Mouse (Mus musculus): ENCODE data around the gene Epha3. TPM values are rescaled to one million over a fixed set of nuclear protein-coding genes. Genes with fewer than 3 reads are reported as not detected.

Gene Epha3
- polyA plus RNA-seq, 1 experiment from 2014 or later: 36.3 TPM

GRCm38 (mm10) chr16:63761177-63761576, 102.8 kb downstream of the Epha3 start:
- 85% methylated on average over 4 of the region's 4 CpGs for WGBS
- H3K36me3 ChIP-seq (ENCODE audit: control insufficient read depth, insufficient read depth, low read length): no peaks in the 10 kb centered on the region

GRCm38 (mm10) chr16:63760112-63760511, 103.9 kb downstream of the Epha3 start:
- no peak overlapping the region for H3K27ac ChIP-seq (ENCODE audit: low read length)
- H3K9me3 ChIP-seq (ENCODE audit: control insufficient read depth, low read length): no peaks in the 10 kb centered on the region
- H3K4me3 ChIP-seq (ENCODE audit: low read length): no peak overlapping the region
- no peak overlapping the region for H3K4me2 ChIP-seq (ENCODE audit: low read depth, low read length)
- ATAC-seq (ENCODE audit: low read depth): no peak
- no peaks in the 10 kb centered on the region for H3K36me3 ChIP-seq (ENCODE audit: control insufficient read depth, insufficient read depth, low read length)
- H3K27me3 ChIP-seq (ENCODE audit: control insufficient read depth, insufficient read depth, low read depth, low read length): no peaks in the 10 kb centered on the region
- H3K9ac ChIP-seq (ENCODE audit: low read length): no peak overlapping the region
- 37% methylated on average over 2 of the region's 2 CpGs for WGBS
- no peaks in the 10 kb centered on the region for H3K4me1 ChIP-seq (replicated peaks; ENCODE audit: control insufficient read depth, insufficient read depth, low read length)

More at GRCm38 (mm10) chr16:63761177-63761576, 102.8 kb downstream of the Epha3 start:
- Histone ChIP-seq H3K9ac (ENCODE audit: low read length) (no peak overlapping the region), H3K27ac (ENCODE audit: low read length) (no peak overlapping the region), H3K4me3 (ENCODE audit: low read length) (no peak overlapping the region), H3K27me3 (ENCODE audit: control insufficient read depth, insufficient read depth, low read depth, low read length) (no peaks in the 10 kb centered on the region), H3K4me2 (ENCODE audit: low read depth, low read length) (no peak overlapping the region), H3K9me3 (ENCODE audit: control insufficient read depth, low read length) (no peaks in the 10 kb centered on the region), H3K4me1 (replicated peaks; ENCODE audit: control insufficient read depth, insufficient read depth, low read length) (no peaks in the 10 kb centered on the region)
- no peak for ATAC-seq (ENCODE audit: low read depth)

- H3K27me3 ChIP-seq (ENCODE audit: control insufficient read depth, insufficient read depth, low read depth, low read length): no peaks in the 10 kb centered on the region
- H3K9me3 ChIP-seq (ENCODE audit: control insufficient read depth, low read length): no peaks in the 10 kb centered on the region
- no peak overlapping the region for H3K9ac ChIP-seq (ENCODE audit: low read length)
- no peak for ATAC-seq (ENCODE audit: low read depth)
- H3K4me2 ChIP-seq (ENCODE audit: low read depth, low read length): no peak overlapping the region
- WGBS: 20% methylated on average over 3 of the region's 3 CpGs
- H3K4me3 ChIP-seq (ENCODE audit: low read length): no peak overlapping the region
- no peaks in the 10 kb centered on the region for H3K36me3 ChIP-seq (ENCODE audit: control insufficient read depth, insufficient read depth, low read length)
- no peak overlapping the region for H3K27ac ChIP-seq (ENCODE audit: low read length)
- H3K4me1 ChIP-seq (replicated peaks; ENCODE audit: control insufficient read depth, insufficient read depth, low read length): no peaks in the 10 kb centered on the region
These were observed 110.9 kb downstream of the Epha3 start for GRCm38 (mm10) chr16:63753052-63753451.

GRCm38 (mm10) chr16:63747817-63748216, 116.2 kb downstream of the Epha3 start:
- 60% methylated on average over 2 of the region's 2 CpGs for WGBS
- ATAC-seq (ENCODE audit: low read depth): no peak
- Histone ChIP-seq H3K4me1 (replicated peaks; ENCODE audit: control insufficient read depth, insufficient read depth, low read length) (no peaks in the 10 kb centered on the region), H3K4me3 (ENCODE audit: low read length) (no peak overlapping the region), H3K27me3 (ENCODE audit: control insufficient read depth, insufficient read depth, low read depth, low read length) (no peaks in the 10 kb centered on the region), H3K4me2 (ENCODE audit: low read depth, low read length) (no peak overlapping the region), H3K9ac (ENCODE audit: low read length) (no peak overlapping the region), H3K27ac (ENCODE audit: low read length) (no peak overlapping the region), H3K9me3 (ENCODE audit: control insufficient read depth, low read length) (no peaks in the 10 kb centered on the region), H3K36me3 (ENCODE audit: control insufficient read depth, insufficient read depth, low read length) (no peaks in the 10 kb centered on the region)

GRCm38 (mm10) chr16:63745465-63745864, 118.5 kb downstream of the Epha3 start:
- Histone ChIP-seq H3K9me3 (ENCODE audit: control insufficient read depth, low read length) (no peaks in the 10 kb centered on the region), H3K4me2 (ENCODE audit: low read depth, low read length) (no peak overlapping the region)
- WGBS: 84% methylated on average over 5 of the region's 5 CpGs

GRCm38 (mm10) chr16:63743208-63743854, 120.6 kb downstream of the Epha3 start:
- ATAC-seq (ENCODE audit: low read depth): no peak
- Histone ChIP-seq H3K4me2 (ENCODE audit: low read depth, low read length) (no peak overlapping the region), H3K36me3 (ENCODE audit: control insufficient read depth, insufficient read depth, low read length) (no peaks in the 10 kb centered on the region), H3K27ac (ENCODE audit: low read length) (no peak overlapping the region), H3K27me3 (ENCODE audit: control insufficient read depth, insufficient read depth, low read depth, low read length) (no peaks in the 10 kb centered on the region), H3K9me3 (ENCODE audit: control insufficient read depth, low read length) (no peaks in the 10 kb centered on the region), H3K4me1 (replicated peaks; ENCODE audit: control insufficient read depth, insufficient read depth, low read length) (no peaks in the 10 kb centered on the region), H3K9ac (ENCODE audit: low read length) (no peak overlapping the region), H3K4me3 (ENCODE audit: low read length) (no peak overlapping the region)
- WGBS: 59% methylated on average over 9 of the region's 9 CpGs

More at GRCm38 (mm10) chr16:63745465-63745864, 118.5 kb downstream of the Epha3 start:
- H3K27me3 ChIP-seq (ENCODE audit: control insufficient read depth, insufficient read depth, low read depth, low read length): no peaks in the 10 kb centered on the region
- H3K4me1 ChIP-seq (replicated peaks; ENCODE audit: control insufficient read depth, insufficient read depth, low read length): no peaks in the 10 kb centered on the region
- H3K36me3 ChIP-seq (ENCODE audit: control insufficient read depth, insufficient read depth, low read length): no peaks in the 10 kb centered on the region
- H3K4me3 ChIP-seq (ENCODE audit: low read length): no peak overlapping the region
- H3K27ac ChIP-seq (ENCODE audit: low read length): no peak overlapping the region
- ATAC-seq (ENCODE audit: low read depth): no peak
- no peak overlapping the region for H3K9ac ChIP-seq (ENCODE audit: low read length)

- no peak for ATAC-seq (ENCODE audit: low read depth)
- Histone ChIP-seq H3K4me3 (ENCODE audit: low read length) (no peak overlapping the region), H3K9ac (ENCODE audit: low read length) (no peak overlapping the region), H3K9me3 (ENCODE audit: control insufficient read depth, low read length) (no peaks in the 10 kb centered on the region), H3K4me1 (replicated peaks; ENCODE audit: control insufficient read depth, insufficient read depth, low read length) (no peaks in the 10 kb centered on the region), H3K4me2 (ENCODE audit: low read depth, low read length) (no peak overlapping the region), H3K27me3 (ENCODE audit: control insufficient read depth, insufficient read depth, low read depth, low read length) (no peaks in the 10 kb centered on the region), H3K27ac (ENCODE audit: low read length) (no peak overlapping the region), H3K36me3 (ENCODE audit: control insufficient read depth, insufficient read depth, low read length) (no peaks in the 10 kb centered on the region)
- 69% methylated on average over 1 of the region's 1 CpGs for WGBS
These were observed 144.7 kb downstream of the Epha3 start for GRCm38 (mm10) chr16:63719235-63719634.

- Histone ChIP-seq H3K27ac (ENCODE audit: low read length) (no peak overlapping the region), H3K27me3 (ENCODE audit: control insufficient read depth, insufficient read depth, low read depth, low read length) (no peaks in the 10 kb centered on the region), H3K4me1 (replicated peaks; ENCODE audit: control insufficient read depth, insufficient read depth, low read length) (no peaks in the 10 kb centered on the region), H3K4me3 (ENCODE audit: low read length) (no peak overlapping the region), H3K9me3 (ENCODE audit: control insufficient read depth, low read length) (no peaks in the 10 kb centered on the region), H3K4me2 (ENCODE audit: low read depth, low read length) (no peak overlapping the region), H3K36me3 (ENCODE audit: control insufficient read depth, insufficient read depth, low read length) (no peaks in the 10 kb centered on the region), H3K9ac (ENCODE audit: low read length) (no peak overlapping the region)
- 83% methylated on average over 4 of the region's 4 CpGs for WGBS
- no peak for ATAC-seq (ENCODE audit: low read depth)
These were observed 146.7 kb downstream of the Epha3 start for GRCm38 (mm10) chr16:63717317-63717716.

- no peak overlapping the region for H3K4me3 ChIP-seq (ENCODE audit: low read length)
- ATAC-seq (ENCODE audit: low read depth): no peak
- H3K36me3 ChIP-seq (ENCODE audit: control insufficient read depth, insufficient read depth, low read length): no peaks in the 10 kb centered on the region
- no peaks in the 10 kb centered on the region for H3K27me3 ChIP-seq (ENCODE audit: control insufficient read depth, insufficient read depth, low read depth, low read length)
- no peak overlapping the region for H3K9ac ChIP-seq (ENCODE audit: low read length)
- no peaks in the 10 kb centered on the region for H3K9me3 ChIP-seq (ENCODE audit: control insufficient read depth, low read length)
- no peak overlapping the region for H3K27ac ChIP-seq (ENCODE audit: low read length)
- H3K4me1 ChIP-seq (replicated peaks; ENCODE audit: control insufficient read depth, insufficient read depth, low read length): no peaks in the 10 kb centered on the region
- 75% methylated on average over 17 of the region's 17 CpGs for WGBS
- no peak overlapping the region for H3K4me2 ChIP-seq (ENCODE audit: low read depth, low read length)
These were observed 156.8 kb downstream of the Epha3 start for GRCm38 (mm10) chr16:63706912-63707868.
